Mouse (Mus musculus): Measurements from ENCODE around the gene Tbpl1. TPM values are rescaled to one million over a fixed set of nuclear protein-coding genes. Genes with fewer than 3 reads are reported as not detected.

Tbpl1 gene
- total RNA-seq, 2 experiments from 2014 or later, result 60.6 to 61.8 TPM

DNA sequence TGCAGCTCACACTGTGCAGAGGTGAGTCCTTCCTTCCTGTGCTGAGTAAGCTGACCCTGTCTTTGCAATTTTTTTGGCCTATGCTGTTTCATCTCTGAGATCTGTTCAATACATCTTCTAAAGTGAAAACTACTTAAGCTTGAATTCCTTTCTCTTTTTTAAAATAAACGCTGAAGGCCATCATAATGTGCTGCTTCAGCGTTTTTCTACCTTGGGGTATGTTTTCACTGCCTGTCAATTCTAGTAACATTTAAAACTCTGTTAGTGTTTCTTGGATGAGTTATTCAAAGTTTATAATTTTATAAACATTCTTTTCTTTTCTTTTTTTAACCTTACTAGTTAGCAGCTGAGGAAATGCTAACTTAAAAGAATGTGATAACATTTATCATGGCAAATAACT, 18.8 kb downstream of the Tbpl1 start:
- no peak for DNase-seq (ENCODE audit: extremely low spot score in 1 of 2, low spot score in 1 of 2)

DNA sequence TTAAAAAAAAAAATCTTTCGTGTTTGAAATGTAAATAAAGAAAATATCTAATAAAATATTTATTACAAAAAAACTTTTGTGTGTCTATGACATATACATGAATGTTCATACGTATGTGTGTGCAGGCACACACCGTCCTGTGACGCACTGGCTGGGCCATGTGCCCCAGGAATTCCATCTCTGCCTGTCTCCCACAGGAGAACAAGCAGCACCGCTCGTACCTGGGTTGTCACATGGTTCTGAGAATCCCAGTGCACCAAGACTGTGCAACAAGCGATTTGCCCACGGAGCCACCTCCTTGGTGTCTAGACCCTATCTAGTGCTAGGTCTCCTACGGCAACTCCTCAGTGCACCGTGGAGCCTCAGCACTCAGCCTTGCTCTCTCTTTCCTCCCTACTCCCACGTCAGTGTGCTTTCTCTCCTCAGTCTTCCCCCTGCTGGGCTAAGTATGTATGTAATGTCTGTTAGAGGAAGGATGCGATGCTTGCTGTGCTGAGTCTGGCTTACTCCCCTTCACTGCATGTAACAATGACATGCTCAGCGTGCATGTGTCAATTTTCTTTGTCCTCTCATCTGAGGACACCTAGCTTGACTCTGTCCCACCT, 21.5 kb downstream of the Tbpl1 start:
- DNase-seq (ENCODE audit: extremely low spot score in 1 of 2, low spot score in 1 of 2), result no peak

DNA sequence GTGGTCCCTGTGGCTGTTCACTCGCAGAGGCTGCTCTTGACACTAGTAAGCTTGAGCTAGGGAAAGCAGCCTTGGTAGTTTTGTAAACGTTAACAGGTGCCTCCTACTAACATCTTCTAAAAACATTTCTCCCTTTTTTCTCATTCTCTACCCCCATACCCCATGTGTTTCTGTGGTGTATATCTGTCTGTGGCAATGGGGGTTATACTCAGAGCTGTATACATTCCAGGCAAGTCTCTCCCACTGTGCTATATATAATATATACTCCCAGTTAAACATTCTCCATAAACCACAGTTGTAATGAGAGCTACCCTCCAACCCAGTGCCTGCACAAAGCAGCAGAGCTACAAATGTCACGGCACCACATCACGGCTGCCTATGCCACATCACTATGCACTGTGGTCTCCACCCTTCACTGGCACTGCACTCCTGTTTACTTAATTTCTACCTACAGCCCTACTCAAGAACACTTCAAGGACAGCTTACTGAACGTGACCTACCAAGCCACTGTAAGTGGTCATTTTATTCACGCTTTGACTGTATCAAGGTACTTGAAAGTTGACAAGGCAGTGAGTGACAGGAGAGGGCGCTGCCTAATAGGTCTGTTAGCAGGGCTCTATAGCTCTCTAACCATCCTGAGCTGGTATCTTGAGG, 23.4 kb downstream of the Tbpl1 start:
- no peak for DNase-seq (ENCODE audit: extremely low spot score in 1 of 2, low spot score in 1 of 2)

DNA sequence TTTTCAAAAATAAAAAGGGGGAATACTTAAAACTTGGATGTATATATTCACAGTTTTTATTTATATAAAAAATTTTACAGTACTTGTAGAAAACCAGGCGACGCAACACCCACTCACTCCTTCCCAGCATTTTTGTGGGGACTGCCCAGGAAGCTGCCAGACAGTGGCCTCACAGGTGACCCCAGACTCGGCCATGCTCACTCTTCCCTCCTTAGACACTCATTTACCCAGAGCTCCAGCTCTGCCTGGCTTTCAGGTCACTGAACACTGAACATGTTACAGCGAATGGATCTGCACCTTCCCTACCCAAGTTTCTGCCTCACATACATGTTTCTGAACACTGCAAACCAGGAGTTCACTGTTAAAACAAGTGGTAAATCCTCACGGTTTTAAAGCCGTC, 27.9 kb downstream of the Tbpl1 start:
- DNase-seq (ENCODE audit: extremely low spot score in 1 of 2, low spot score in 1 of 2), result no peak

DNA sequence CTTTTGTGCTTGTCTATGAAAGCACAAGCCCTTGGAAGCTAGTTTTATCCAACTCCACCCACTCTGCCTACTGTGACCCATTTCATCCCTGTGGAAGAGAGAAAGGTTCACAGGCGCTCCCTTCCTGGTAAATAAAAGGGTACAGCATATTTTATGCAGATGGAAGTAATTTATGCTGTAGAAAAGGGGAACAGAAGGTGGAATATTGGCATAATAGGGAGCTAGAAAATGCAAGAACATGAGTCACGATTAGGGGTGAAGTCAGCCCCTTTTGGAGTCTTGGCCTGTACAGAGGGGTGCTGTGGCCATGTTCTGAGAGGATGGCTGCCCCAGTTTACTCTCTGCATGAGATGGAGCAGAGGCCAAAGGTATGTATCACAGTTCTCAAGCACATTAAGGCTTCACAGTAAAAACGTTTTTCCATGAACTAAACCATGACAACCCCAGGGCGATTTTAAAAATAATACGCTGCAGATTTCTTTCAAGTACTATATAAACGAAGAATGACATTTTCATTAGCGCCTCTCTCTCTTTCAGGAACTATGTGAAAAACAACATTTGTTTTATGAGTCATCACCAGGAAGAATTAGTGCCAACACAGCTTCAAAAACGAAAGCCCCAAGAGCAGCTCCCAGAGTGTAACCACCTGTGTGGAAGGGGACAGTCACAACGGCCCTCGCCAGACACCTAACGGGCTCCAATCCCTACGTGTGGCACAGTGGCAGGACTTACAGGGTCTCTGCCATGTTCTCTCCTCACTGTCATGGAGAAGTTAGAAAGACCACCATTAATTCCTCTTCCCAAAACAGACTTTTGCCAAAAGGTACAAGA, 30.0 kb downstream of the Tbpl1 start:
- no peak for DNase-seq (ENCODE audit: extremely low spot score in 1 of 2, low spot score in 1 of 2)

DNA sequence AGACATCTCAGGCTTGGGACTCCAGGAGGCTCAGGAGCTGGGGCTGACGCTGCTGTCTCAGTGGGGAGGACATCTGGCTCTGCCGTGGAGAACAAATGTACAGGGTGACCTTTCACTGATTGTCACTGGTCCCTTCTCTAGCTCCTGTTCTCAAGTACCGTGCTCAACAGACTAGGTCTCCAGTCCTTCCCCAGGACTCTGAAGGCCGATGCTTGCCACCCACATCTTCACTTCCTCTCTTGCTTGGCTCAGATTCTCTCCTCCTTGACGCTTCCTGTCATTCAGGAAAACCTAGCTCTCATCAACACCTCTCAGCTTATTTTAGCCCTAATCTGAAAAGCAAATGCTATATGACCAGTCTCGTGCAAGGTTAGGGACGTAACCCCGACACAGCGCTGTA, 31.0 kb downstream of the Tbpl1 start:
- DNase-seq (ENCODE audit: extremely low spot score in 1 of 2, low spot score in 1 of 2), result no peak

DNA sequence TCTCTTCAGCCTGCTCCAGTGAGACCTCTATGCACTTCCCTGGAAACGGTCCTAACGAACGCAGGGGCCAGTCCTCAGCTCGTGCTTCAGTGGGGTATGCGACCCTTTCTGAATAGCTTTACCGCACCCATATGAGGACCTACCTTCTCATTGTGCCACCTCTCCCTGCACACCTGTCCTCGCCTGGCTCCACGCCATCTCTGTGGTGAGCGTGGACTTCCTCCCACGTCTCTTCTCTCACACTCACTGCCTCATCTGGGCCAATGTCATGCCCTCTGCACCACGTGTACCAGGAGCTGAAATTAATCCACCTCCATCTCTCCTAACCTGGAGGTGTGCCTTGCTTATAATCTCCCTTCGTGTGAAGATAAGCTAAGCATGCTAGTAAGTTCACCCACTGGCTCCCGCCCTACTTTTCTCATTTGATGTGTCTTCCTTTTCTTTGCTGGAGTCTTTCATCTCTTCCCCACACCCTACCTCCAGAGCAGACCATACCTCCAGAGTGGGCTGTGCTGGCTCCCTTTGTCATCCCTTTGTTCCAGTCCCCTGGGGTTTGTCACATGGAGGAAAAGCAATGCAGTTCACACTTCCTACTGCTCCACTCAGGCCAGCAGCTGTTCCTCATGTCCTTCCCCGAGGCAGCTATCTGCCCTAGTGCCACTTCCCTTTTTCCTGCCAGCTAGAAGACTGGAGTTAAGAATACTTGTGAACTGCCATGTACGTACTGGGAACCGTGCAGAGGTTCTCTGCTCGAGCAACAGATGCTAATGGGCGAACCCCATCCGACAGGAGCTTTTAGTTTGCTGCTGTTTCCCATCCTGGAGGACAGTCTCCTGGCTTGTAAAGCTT, 32.0 kb downstream of the Tbpl1 start:
- DNase-seq (ENCODE audit: extremely low spot score in 1 of 2, low spot score in 1 of 2), result no peak

DNA sequence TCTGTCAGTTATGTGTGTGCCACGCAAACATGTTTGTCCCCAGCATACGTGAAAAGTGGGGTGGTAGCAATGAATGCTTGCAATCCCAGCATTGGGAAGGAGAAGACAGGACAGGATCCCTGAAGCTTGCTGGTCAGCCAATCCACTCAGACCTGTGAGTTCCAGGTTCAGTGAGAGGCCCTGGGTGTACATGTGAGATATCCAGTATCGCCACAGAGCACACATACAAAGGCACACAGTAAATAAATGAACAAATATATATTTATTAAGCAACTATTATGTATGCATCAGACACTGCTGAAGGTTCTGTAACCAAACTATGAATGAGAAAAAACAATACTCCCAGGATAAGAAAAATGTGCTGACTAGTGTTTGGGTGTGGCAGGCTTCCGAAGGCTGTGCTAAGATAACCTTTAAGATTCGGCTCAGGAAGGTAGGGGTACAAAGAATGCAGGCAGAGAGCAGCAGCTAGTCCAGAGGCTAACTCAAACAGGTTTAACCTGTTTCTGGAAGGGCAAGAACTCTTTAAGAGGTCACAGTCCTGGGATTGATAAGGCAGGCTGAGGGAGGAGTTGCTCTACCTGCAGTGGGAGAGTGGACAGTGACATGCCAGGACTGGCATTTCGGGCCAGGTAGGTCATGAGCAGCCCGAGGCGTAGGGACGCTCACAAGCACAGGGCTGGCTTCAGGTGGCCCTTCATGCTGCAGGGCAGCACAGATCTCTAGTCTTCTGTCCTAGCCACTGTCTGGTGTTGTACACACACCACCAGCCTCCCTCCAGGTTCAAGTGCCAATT, 33.4 kb downstream of the Tbpl1 start:
- DNase-seq (ENCODE audit: extremely low spot score in 1 of 2, low spot score in 1 of 2), result no peak

DNA sequence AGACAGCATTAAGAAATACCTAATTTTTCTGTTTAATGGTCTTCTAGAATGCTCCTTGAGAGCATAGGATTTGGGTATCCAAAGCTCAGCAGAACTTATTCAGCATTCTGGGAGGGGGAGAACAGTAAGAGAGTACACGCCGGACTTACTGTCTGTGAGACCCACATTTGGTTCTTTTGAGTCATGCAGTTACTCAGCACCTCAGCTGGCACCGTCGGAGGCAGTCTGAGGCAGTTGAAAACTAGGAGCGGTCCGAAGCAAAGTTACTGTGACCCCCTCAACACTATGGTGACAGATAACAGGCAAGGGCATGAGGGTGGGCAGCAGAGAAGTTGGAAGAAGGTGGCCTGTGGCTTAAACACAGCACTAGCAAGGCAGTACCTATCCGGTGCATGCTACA, 34.9 kb downstream of the Tbpl1 start:
- DNase-seq (ENCODE audit: extremely low spot score in 1 of 2, low spot score in 1 of 2), result no peak

DNA sequence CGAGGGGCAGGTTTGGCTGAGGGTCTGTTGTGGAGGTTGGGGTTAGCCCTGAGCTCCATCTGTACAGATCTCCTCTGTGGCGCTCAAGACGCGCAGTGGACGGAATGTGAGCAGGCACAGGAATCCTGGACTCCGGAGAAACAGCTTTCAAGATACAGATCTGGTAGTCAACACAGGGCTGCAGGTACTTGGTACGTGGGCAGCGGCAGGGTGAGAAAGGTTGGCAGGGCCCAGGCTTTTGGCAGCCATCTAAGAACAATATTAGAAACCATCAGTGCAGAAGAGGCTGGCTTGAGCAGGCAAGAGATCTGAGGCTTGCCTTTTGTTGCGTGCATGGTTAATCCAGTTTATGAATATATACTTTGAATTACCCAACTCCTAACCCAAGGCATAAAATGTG, 35.5 kb downstream of the Tbpl1 start:
- DNase-seq (ENCODE audit: extremely low spot score in 1 of 2, low spot score in 1 of 2), result no peak

DNA sequence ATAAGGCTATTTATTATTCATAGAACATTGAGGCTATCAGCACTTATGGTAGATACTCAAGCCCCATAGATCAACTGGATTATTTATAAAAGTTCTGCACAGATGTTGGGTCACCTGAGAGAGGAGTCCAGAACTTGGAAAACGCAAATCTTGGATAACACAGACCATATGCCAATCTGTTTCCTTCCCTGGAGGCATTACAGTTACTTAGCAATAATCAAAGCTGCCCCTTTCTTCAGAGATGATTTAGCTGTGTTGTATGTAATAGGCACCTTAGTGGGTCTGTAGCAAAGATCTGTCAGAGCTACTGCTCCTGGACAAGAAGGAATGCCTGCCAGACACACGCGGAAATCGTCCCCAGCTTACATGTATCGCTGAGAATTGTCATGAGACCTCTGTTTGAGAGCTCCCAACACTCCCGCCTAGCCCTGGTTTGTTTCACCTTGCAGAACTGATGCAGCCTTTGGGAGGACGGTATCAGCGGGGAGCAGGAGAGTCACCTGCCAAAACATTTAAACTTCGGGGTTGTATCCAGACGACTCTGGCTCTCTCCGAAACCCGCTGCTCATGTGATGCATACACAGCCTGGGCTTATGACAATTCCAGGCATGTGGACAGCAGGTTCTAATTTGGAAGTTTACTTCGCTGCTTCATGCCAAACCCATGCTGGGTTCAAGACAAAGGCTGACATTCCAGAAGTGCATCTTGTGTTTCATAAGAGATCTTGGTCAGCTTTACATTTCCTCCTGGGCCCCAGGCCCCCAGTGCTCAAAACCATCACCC, 55.7 kb downstream of the Tbpl1 start:
- DNase-seq (ENCODE audit: extremely low spot score in 1 of 2, low spot score in 1 of 2), result no peak

DNA sequence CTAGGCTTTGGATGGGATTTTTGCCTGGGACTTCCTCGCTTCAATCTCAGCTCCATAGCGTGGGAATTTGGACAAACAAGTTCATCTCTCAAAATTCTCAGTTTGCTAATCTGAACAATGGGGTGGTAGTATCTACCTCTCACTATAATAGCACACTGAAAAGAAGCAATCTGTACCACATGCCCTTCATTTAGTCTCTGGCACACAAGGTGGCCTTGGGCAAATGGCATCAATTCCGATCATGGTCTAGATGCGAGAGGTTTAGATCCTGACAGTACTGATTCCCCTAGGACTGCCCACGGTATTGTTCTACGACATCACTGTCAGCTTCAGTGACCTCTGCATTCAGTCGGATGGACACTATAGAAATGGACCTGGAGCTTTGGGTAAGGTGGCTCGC, 57.6 kb downstream of the Tbpl1 start:
- no peak for DNase-seq (ENCODE audit: extremely low spot score in 1 of 2, low spot score in 1 of 2)

DNA sequence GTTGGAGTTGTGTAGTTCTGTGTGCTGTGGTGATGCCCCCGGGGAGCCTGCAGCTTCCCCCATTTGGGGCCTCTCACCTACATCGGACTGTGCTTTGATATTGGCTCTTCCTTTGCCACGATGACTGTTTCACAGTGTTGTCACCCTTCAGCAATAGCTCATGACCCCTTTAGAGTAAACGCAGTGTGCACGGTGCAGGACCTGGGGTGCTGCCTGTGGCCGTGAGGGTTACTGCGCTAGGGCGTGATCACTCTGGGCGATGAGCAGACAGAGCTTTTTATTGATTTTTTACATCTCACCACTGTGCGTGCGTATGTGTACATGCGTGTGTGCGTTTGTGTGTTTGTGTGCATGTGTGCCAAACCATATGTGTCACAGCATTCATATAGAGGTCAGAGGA, 63.2 kb downstream of the Tbpl1 start:
- DNase-seq (ENCODE audit: extremely low spot score in 1 of 2, low spot score in 1 of 2), result no peak

DNA sequence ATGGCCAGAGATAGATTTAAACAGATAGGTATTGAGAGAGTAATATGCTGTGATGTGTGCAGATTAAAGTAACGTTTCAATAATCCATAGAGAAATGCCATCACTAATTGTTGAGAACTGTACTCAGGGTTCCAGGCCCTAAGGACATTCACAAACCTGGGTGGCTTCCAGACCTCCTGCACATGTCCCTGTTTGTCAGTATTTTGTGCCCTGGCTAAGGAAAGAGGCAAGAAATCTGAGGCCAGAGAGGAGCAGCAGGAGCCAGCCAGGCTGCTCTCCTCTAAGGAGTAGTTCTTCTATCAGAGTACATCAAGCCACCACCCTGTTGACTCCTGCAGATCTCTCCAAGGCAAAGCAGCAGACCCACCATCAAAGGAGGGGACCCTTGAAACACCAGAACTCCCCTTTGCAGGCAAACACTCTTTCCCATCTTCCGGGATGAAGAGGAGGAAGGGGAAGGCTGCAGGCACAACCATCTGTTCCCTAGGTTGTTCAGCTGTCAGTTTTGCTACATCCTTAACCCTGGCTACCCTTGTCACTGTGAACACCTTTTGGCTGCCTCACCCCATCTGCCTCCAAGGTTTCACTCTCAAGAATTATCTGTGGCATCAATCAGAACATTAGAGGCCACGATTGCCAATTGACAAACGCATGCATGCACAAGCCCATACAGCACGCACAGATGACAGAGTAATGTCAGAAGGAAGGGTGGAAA, 71.3 kb downstream of the Tbpl1 start:
- no peak for DNase-seq (ENCODE audit: extremely low spot score in 1 of 2, low spot score in 1 of 2)

DNA sequence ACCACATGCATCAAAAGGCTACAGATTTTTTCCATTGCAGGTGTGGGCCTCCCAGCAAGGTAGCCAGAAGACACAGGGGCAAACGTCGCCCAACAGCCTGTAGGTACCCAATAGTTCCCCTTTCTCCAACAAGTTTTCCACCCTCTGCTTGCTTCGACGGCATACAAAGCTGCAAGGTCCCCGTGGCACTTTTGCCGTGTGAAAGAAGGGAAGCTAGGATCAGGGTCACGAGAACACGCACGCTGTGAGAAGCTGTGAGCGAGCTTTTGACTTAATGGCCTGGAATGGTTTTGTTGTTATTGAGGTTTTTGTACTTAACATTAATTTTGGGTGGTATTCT, 72.4 kb downstream of the Tbpl1 start:
- no peak for DNase-seq (ENCODE audit: extremely low spot score in 1 of 2, low spot score in 1 of 2)

DNA sequence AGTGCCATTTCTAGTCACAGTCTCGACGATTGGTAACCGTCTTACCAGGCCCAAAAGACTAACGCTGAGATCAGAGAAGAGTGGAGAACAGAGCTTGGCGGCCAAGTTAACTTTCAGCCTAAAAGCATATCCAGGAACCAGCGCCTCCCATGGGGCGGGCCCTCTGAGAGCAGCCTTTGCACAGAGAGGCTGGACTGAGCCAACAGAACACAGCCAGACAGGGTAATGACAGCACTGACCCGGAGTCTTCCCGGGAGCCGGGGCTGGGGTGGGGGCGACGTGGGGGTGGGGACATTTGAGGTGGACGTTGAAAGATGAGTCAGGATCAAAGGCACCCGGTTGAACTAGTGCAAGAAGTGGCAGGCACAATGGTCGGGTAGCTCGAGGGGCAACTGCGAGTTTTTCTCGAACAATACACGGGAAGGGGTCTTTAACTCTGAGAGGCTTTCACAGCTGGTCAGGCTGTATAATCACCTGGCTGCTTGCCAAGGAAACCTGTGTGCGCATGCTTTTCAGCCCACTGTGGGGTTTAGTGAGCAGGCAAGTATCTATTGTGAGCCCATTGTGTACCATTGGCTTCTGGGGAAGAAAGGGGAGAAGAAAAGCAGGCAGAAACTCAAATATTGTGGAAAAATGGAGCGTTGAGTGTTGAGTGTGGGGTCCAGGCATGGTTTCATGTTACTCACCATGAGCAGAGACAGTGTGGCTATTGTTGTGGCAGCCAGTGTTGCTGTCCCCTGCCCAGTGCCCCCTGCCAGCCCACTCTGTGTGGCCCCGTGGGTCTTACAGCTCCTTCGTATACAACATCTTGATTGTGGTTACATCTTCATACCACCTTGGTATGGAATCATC, 73.0 kb downstream of the Tbpl1 start:
- DNase-seq (ENCODE audit: extremely low spot score in 1 of 2, low spot score in 1 of 2), result no peak

Measured in layer of hippocampus, postnatal 25 days (tissue).